Mouse (Mus musculus) MEL (cell line): ENCODE measurements around the gene Map3k15. TPM values are rescaled to one million over a fixed set of nuclear protein-coding genes. Genes with fewer than 3 reads are reported as not detected.
A peak's percentile ranks its signal among the peaks of the same experiment; 100 is the strongest.

Experiments used
- DNase-seq: peaks from one replicate; pipeline ENCODE4 v3.0.0; 2011; ENCODE audit warnings: low read depth, low spot score
- H3K27ac ChIP-seq: 2 replicates; pipeline ENCODE4 v1.5.1; 2012; ENCODE audit warnings: low read depth, mild to moderate bottlenecking, control low read depth, low read length, moderate library complexity; ENCODE audit not compliant: control insufficient read depth
- H3K27me3 ChIP-seq, 2 experiments: fragments of 150-350 bp in 1 of 2; sonication (generic) in 1 of 2; 2 replicates each; pipeline ENCODE4 v1.6.1; 2012; ENCODE audit warnings: low read length in 2 of 2, mild to moderate bottlenecking in 2 of 2, improper control_type of control experiment in 1 of 2, moderate library complexity in 1 of 2; ENCODE audit not compliant: insufficient read depth in 2 of 2, control insufficient read depth in 1 of 2
- H3K36me3 ChIP-seq, 2 experiments: 2 replicates each; pipeline ENCODE4 v1.6.1; 2012 to 2014; ENCODE audit warnings: low read length in 2 of 2, improper control_type of control experiment in 1 of 2, inconsistent platforms in 1 of 2, mild to moderate bottlenecking in 1 of 2; ENCODE audit not compliant: insufficient read depth in 2 of 2, control insufficient read depth in 1 of 2
- H3K4me1 ChIP-seq, 2 experiments: fragments of 150-350 bp in 1 of 2; sonication (generic) in 1 of 2; 2 replicates each; pipeline ENCODE4 v1.6.1; 2012; ENCODE audit warnings: low read length in 2 of 2, improper control_type of control experiment in 1 of 2, mild to moderate bottlenecking in 1 of 2; ENCODE audit not compliant: insufficient read depth in 2 of 2, control insufficient read depth in 1 of 2
- H3K4me3 ChIP-seq, 2 experiments: fragments of 150-350 bp in 1 of 2; sonication (generic) in 1 of 2; 2 replicates each; pipeline ENCODE4 v1.5.1; 2012; ENCODE audit warnings: low read depth in 2 of 2, low read length in 2 of 2, mild to moderate bottlenecking in 2 of 2, moderate library complexity in 2 of 2, control low read depth in 1 of 2, improper control_type of control experiment in 1 of 2; ENCODE audit not compliant: control insufficient read depth in 1 of 2, insufficient read depth in 1 of 2
- H3K79me2 ChIP-seq: 2 replicates; pipeline ENCODE4 v1.6.1; 2012; ENCODE audit warnings: mild to moderate bottlenecking, low read length, moderate library complexity; ENCODE audit not compliant: control insufficient read depth, poor library complexity, insufficient read depth
- H3K9ac ChIP-seq: 2 replicates; pipeline ENCODE4 v1.6.1; 2012; ENCODE audit warnings: low read depth, mild to moderate bottlenecking, control low read depth, low read length, moderate library complexity; ENCODE audit not compliant: control insufficient read depth, poor library complexity, severe bottlenecking
- H3K9me3 ChIP-seq: fragments of 150-350 bp; sonication (generic); replicated peaks from 2 replicates; pipeline ENCODE4 v1.6.1; 2012; ENCODE audit warnings: mild to moderate bottlenecking, low read length, improper control_type of control experiment, moderate library complexity; ENCODE audit not compliant: insufficient read depth
- CHD1 ChIP-seq: IDR thresholded peaks from 2 replicates; pipeline ENCODE4 v1.6.1; 2012; ENCODE audit warnings: low read depth, mild to moderate bottlenecking, inconsistent platforms, low read length, improper control_type of control experiment
- CHD2 ChIP-seq: IDR thresholded peaks from 2 replicates; pipeline ENCODE4 v1.6.1; 2011; ENCODE audit warnings: low read length, improper control_type of control experiment
- CTCF ChIP-seq, 3 experiments: IDR thresholded peaks in 2 of 3; conservative IDR thresholded peaks in 1 of 3; 2 replicates each; pipeline ENCODE4 v1.5.1; 2011 to 2012; ENCODE audit warnings: low read length in 3 of 3, low read depth in 2 of 3, mild to moderate bottlenecking in 2 of 3, improper control_type of control experiment in 1 of 3, inconsistent platforms in 1 of 3, mixed read lengths in 1 of 3, moderate library complexity in 1 of 3; ENCODE audit not compliant: control insufficient read depth in 1 of 3, insufficient read depth in 1 of 3, poor library complexity in 1 of 3, severe bottlenecking in 1 of 3
- E2F4 ChIP-seq: IDR thresholded peaks from 2 replicates; pipeline ENCODE4 v1.6.1; 2011; ENCODE audit warnings: low read depth, low read length, improper control_type of control experiment, borderline replicate concordance
- ELF1 ChIP-seq: IDR thresholded peaks from 2 replicates; pipeline ENCODE4 v1.6.1; 2014; ENCODE audit warnings: low read depth, mild to moderate bottlenecking, inconsistent platforms, low read length, improper control_type of control experiment, moderate library complexity
- EP300 ChIP-seq, 2 experiments: IDR thresholded peaks; 2 replicates each; pipeline ENCODE4 v1.6.1; 2011; ENCODE audit warnings: improper control_type of control experiment in 2 of 2, low read length in 2 of 2, low read depth in 1 of 2, mild to moderate bottlenecking in 1 of 2
- ETS1 ChIP-seq: IDR thresholded peaks from 2 replicates; pipeline ENCODE4 v1.6.1; 2012; ENCODE audit warnings: low read depth, mild to moderate bottlenecking, inconsistent platforms, low read length, improper control_type of control experiment, moderate library complexity
- GABPA ChIP-seq: IDR thresholded peaks from 2 replicates; pipeline ENCODE4 v1.6.1; 2012; ENCODE audit warnings: low read depth, mild to moderate bottlenecking, inconsistent platforms, low read length, improper control_type of control experiment, moderate library complexity
- GATA1 ChIP-seq: IDR thresholded peaks from 2 replicates; pipeline ENCODE4 v1.6.1; 2011; ENCODE audit warnings: low read depth, low read length, improper control_type of control experiment
- HCFC1 ChIP-seq: IDR thresholded peaks from 2 replicates; pipeline ENCODE4 v1.6.1; 2012; ENCODE audit warnings: low read depth, mild to moderate bottlenecking, inconsistent platforms, low read length, improper control_type of control experiment, moderate library complexity
- JUND ChIP-seq: IDR thresholded peaks from 2 replicates; pipeline ENCODE4 v1.6.1; 2011; ENCODE audit warnings: low read depth, mild to moderate bottlenecking, improper control_type of control experiment, low read length
- KAT2A ChIP-seq: conservative IDR thresholded peaks from 2 replicates; pipeline ENCODE4 v1.6.1; 2012; ENCODE audit warnings: low read depth, low read length, improper control_type of control experiment, inconsistent platforms
- MAFK ChIP-seq: IDR thresholded peaks from 2 replicates; pipeline ENCODE4 v1.6.1; 2011; ENCODE audit warnings: low read depth, mild to moderate bottlenecking, low read length, improper control_type of control experiment, borderline replicate concordance
- MAZ ChIP-seq: IDR thresholded peaks from 2 replicates; pipeline ENCODE4 v1.6.1; 2012; ENCODE audit warnings: low read depth, mild to moderate bottlenecking, inconsistent platforms, low read length, improper control_type of control experiment
- MEF2A ChIP-seq: IDR thresholded peaks from 2 replicates; pipeline ENCODE4 v1.6.1; 2014; ENCODE audit warnings: low read depth, mild to moderate bottlenecking, inconsistent platforms, low read length, improper control_type of control experiment; ENCODE audit not compliant: poor library complexity, insufficient replicate concordance, severe bottlenecking; ENCODE audit errors: extremely low read depth
- MXI1 ChIP-seq: IDR thresholded peaks from 2 replicates; pipeline ENCODE4 v1.6.1; 2011; ENCODE audit warnings: mild to moderate bottlenecking, low read depth, low read length, improper control_type of control experiment
- MYB ChIP-seq: IDR thresholded peaks from 2 replicates; pipeline ENCODE4 v1.6.1; 2011; ENCODE audit warnings: mild to moderate bottlenecking, low read depth, low read length, improper control_type of control experiment
- MYC ChIP-seq: IDR thresholded peaks from 2 replicates; pipeline ENCODE4 v1.6.1; 2011; ENCODE audit warnings: low read depth, mild to moderate bottlenecking, low read length, improper control_type of control experiment, moderate library complexity
- NELFE ChIP-seq: IDR thresholded peaks from 2 replicates; pipeline ENCODE4 v1.6.1; 2011; ENCODE audit warnings: low read depth, low read length, improper control_type of control experiment
- NRF1 ChIP-seq: IDR thresholded peaks from 2 replicates; pipeline ENCODE4 v1.6.1; 2014; ENCODE audit warnings: low read depth, mild to moderate bottlenecking, inconsistent platforms, low read length, improper control_type of control experiment, moderate library complexity; ENCODE audit not compliant: poor library complexity, insufficient read depth, severe bottlenecking
- POLR2A ChIP-seq, 2 experiments: IDR thresholded peaks; 2 replicates each; pipeline ENCODE4 v1.6.1; 2011 to 2012; ENCODE audit warnings: low read length in 2 of 2, mild to moderate bottlenecking in 2 of 2, control low read depth in 1 of 2, improper control_type of control experiment in 1 of 2, low read depth in 1 of 2, moderate library complexity in 1 of 2; ENCODE audit not compliant: control insufficient read depth in 1 of 2, insufficient read depth in 1 of 2, poor library complexity in 1 of 2
- POLR2AphosphoS2 ChIP-seq: IDR thresholded peaks from 2 replicates; pipeline ENCODE4 v1.6.1; 2011; ENCODE audit warnings: low read length, improper control_type of control experiment
- POLR2AphosphoS5 ChIP-seq: IDR thresholded peaks from 2 replicates; pipeline ENCODE4 v1.6.1; 2012; ENCODE audit warnings: low read depth, borderline replicate concordance, mild to moderate bottlenecking, inconsistent platforms, low read length, moderate library complexity, mixed read lengths
- RAD21 ChIP-seq: IDR thresholded peaks from 2 replicates; pipeline ENCODE4 v1.6.1; 2011; ENCODE audit warnings: mild to moderate bottlenecking, low read depth, low read length, improper control_type of control experiment
- RCOR1 ChIP-seq: IDR thresholded peaks from 2 replicates; pipeline ENCODE4 v1.6.1; 2012; ENCODE audit warnings: low read depth, mild to moderate bottlenecking, inconsistent platforms, low read length, improper control_type of control experiment
- SIN3A ChIP-seq: IDR thresholded peaks from 2 replicates; pipeline ENCODE4 v1.6.1; 2012; ENCODE audit warnings: low read length, improper control_type of control experiment, inconsistent platforms
- SMC3 ChIP-seq: IDR thresholded peaks from 2 replicates; pipeline ENCODE4 v1.6.1; 2011; ENCODE audit warnings: low read depth, low read length, improper control_type of control experiment
- TAL1 ChIP-seq: IDR thresholded peaks from 2 replicates; pipeline ENCODE4 v1.6.1; 2012; ENCODE audit warnings: mild to moderate bottlenecking, inconsistent platforms, low read length, moderate library complexity, mixed read lengths
- TBP ChIP-seq: IDR thresholded peaks from 2 replicates; pipeline ENCODE4 v1.8.0; 2011; ENCODE audit warnings: low read depth, low read length, improper control_type of control experiment
- TCF12 ChIP-seq: IDR thresholded peaks from 2 replicates; pipeline ENCODE4 v1.6.1; 2014; ENCODE audit warnings: low read depth, mild to moderate bottlenecking, inconsistent platforms, low read length, improper control_type of control experiment, moderate library complexity
- UBTF ChIP-seq: IDR thresholded peaks from 2 replicates; pipeline ENCODE4 v1.6.1; 2012; ENCODE audit warnings: low read depth, mild to moderate bottlenecking, inconsistent platforms, low read length, improper control_type of control experiment, moderate library complexity, borderline replicate concordance; ENCODE audit not compliant: insufficient read depth
- USF1 ChIP-seq: IDR thresholded peaks from 2 replicates; pipeline ENCODE4 v1.6.1; 2014; ENCODE audit warnings: low read depth, mild to moderate bottlenecking, inconsistent platforms, low read length, improper control_type of control experiment, moderate library complexity
- USF2 ChIP-seq, 2 experiments: IDR thresholded peaks; 2 replicates each; pipeline ENCODE4 v1.6.1; 2011 to 2012; ENCODE audit warnings: improper control_type of control experiment in 2 of 2, low read length in 2 of 2, borderline replicate concordance in 1 of 2, inconsistent platforms in 1 of 2, low read depth in 1 of 2, mild to moderate bottlenecking in 1 of 2; ENCODE audit not compliant: insufficient read depth in 1 of 2
- ZC3H11A ChIP-seq: IDR thresholded peaks from 2 replicates; pipeline ENCODE4 v1.6.1; 2012; ENCODE audit warnings: low read depth, mild to moderate bottlenecking, inconsistent platforms, low read length, improper control_type of control experiment
- ZKSCAN1 ChIP-seq: IDR thresholded peaks from 2 replicates; pipeline ENCODE4 v1.6.1; 2012; ENCODE audit warnings: low read depth, mild to moderate bottlenecking, inconsistent platforms, low read length, improper control_type of control experiment, moderate library complexity
- ZMIZ1 ChIP-seq: IDR thresholded peaks from 2 replicates; pipeline ENCODE4 v1.6.1; 2012; ENCODE audit warnings: low read depth, mild to moderate bottlenecking, inconsistent platforms, low read length, improper control_type of control experiment, moderate library complexity
- ZNF384 ChIP-seq: IDR thresholded peaks from 2 replicates; pipeline ENCODE4 v1.6.1; 2012; ENCODE audit warnings: low read depth, mild to moderate bottlenecking, inconsistent platforms, low read length, improper control_type of control experiment
- polyA plus RNA-seq, 2 experiments: library from polyadenylated mRNA; stranded (reverse) in 1 of 2; unstranded in 1 of 2; fragments of >175 nt in 1 of 2; fragments of >200 nt in 1 of 2; gene quantifications; 2 replicates each; pipeline versions ENCODE4 v1.2.1 to v1.2.4; 2012; ENCODE audit warnings: low replicate concordance in 2 of 2, low read depth in 1 of 2; ENCODE audit not compliant: insufficient read length in 2 of 2, insufficient read depth in 1 of 2, missing spikeins in 1 of 2
- total RNA-seq: library from RNA; depleted of rRNA; stranded (reverse); fragments of 300-350 nt; gene quantifications from 2 replicates; pipeline ENCODE4 v1.2.3, GENCODE M21; 2012

Map3k15 gene
- total and polyA plus RNA-seq, 3 experiments, result 14.8 to 16.9 TPM; not detected in 1

- Histone ChIP-seq H3K4me1 (peaks cover 14 to 30% of the 10 kb centered on the region in 2 experiments), H3K79me2 (no peaks in the 10 kb centered on the region), H3K9me3 (no peaks in the 10 kb centered on the region), H3K36me3 (peaks cover 3 to 25% of the 10 kb centered on the region in 2 experiments; a peak in 3 of 4 replicates), H3K4me3 (no peak overlapping the region), H3K27me3 (no peaks in the 10 kb centered on the region), H3K27ac (peak overlapping the region; percentile 39), H3K9ac (no peak overlapping the region)
- peak; percentile 81 for DNase-seq
- TF ChIP-seq JUND, result peak; percentile 54; the same call in 1 of the 2 replicates
- TF ChIP-seq MAZ, result peak; percentile 84
- no peak for TF ChIP-seq CHD1
- 0 out of 2 replicates have a peak, but pooled peaks have one; percentile 24 for TF ChIP-seq HCFC1
- TF ChIP-seq NRF1, result no peak
- TF ChIP-seq ZMIZ1, result no peak
- TF ChIP-seq EP300 (IDR thresholded peaks at IDR 0.05; ENCODE audit: low read depth in 1 of 2, low read length in 2 of 2), result peak; percentile 79 to 88
- no peak for TF ChIP-seq USF1
- TF ChIP-seq POLR2A (IDR thresholded peaks at IDR 0.05; ENCODE audit: control insufficient read depth in 1 of 2, insufficient read depth in 1 of 2, low read depth in 1 of 2, low read length in 2 of 2, poor library complexity in 1 of 2), result no peak
- TF ChIP-seq ELF1, result 0 out of 2 replicates have a peak, but pooled peaks have one; percentile 50
- TF ChIP-seq ZKSCAN1, result no peak
- no peak for TF ChIP-seq MYC
- no peak for TF ChIP-seq UBTF
- TF ChIP-seq NELFE, result no peak
- peak; percentile 82 for TF ChIP-seq GATA1
- TF ChIP-seq MXI1, result no peak
- no peak for TF ChIP-seq TBP
- TF ChIP-seq POLR2AphosphoS2, result no peak
- TF ChIP-seq MAFK, result no peak; the same call in 1 of the 2 replicates
- TF ChIP-seq E2F4, result no peak
- no peak; the same call in none of the 2 replicates for TF ChIP-seq SIN3A
- TF ChIP-seq KAT2A, result no peak
- peak; percentile 92 for TF ChIP-seq RCOR1
- peak; percentile 76 for TF ChIP-seq CHD2
- no peak for TF ChIP-seq USF2 (IDR thresholded peaks at IDR 0.05; ENCODE audit: borderline replicate concordance in 1 of 2, insufficient read depth in 1 of 2, low read depth in 1 of 2, low read length in 2 of 2)
- TF ChIP-seq TCF12, result peak; percentile 53
- peak; percentile 70 for TF ChIP-seq ETS1
- TF ChIP-seq CTCF (IDR thresholded peaks at IDR 0.05 in 2 of 3, conservative IDR thresholded peaks at IDR 0.05 in 1 of 3; ENCODE audit: control insufficient read depth in 1 of 3, insufficient read depth in 1 of 3, low read depth in 2 of 3, low read length in 3 of 3, poor library complexity in 1 of 3, severe bottlenecking in 1 of 3), result no peak
- peak; percentile 32; the same call in 1 of the 2 replicates for TF ChIP-seq SMC3
- peak; percentile 20; the same call in 1 of the 2 replicates for TF ChIP-seq ZNF384
- TF ChIP-seq RAD21, result no peak
- TF ChIP-seq MEF2A, result no peak
- no peak for TF ChIP-seq POLR2AphosphoS5
- no peak for TF ChIP-seq MYB
- no peak for TF ChIP-seq TAL1
- TF ChIP-seq GABPA, result no peak
- TF ChIP-seq ZC3H11A, result no peak
Observed at GRCm38 (mm10) chrX:160116074-160116473, 127.8 kb downstream of the Map3k15 start.
